Mouse (Mus musculus) MEL-GATA-1-ER (cell line): Measurements from ENCODE around the gene Umodl1.

Experiments used
- DNase-seq: peaks from one replicate; pipeline ENCODE4 v3.0.0-alpha.2; 2012; ENCODE audit warnings: low read depth; ENCODE audit errors: extremely low read depth

Gene Umodl1

DNA sequence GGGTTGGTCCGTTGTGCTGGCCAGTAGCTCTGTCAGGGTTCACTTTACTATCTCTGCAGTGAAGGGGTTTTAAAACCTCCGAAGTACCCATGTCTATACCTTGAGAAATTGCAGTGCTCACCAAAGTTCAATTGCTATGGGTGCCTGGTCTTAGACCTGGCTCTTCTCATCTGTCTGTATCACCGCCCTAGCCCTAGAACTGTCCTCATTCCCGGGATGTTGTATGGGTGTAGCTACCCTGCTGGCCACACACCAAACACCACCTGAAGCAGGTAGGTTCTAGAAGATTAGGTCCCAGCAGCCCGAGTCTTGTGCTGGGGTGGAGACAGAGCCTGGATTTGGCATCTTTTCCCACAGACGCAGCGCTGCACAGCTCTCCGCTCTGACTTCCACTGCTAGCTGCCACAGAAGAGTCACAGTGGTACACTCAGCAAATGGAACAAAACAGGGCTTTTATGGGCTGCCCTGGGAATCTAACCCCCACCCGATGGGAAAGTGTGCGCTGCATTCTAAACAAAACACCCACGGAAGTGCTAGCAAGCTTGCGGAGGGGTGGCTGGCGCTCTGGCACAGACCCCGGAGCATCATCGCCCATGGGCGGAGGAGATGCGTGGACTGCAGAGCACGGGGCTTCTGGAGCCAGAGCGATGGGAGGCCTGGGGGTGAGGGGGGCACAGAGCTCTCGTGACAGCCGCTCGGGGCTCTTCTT lies 81.9 kb downstream of the Umodl1 start:
- no peak for DNase-seq

GRCm38 (mm10) chr17:31037331-31037730 lies 82.9 kb downstream of the Umodl1 start:
- DNase-seq, result no peak

DNA sequence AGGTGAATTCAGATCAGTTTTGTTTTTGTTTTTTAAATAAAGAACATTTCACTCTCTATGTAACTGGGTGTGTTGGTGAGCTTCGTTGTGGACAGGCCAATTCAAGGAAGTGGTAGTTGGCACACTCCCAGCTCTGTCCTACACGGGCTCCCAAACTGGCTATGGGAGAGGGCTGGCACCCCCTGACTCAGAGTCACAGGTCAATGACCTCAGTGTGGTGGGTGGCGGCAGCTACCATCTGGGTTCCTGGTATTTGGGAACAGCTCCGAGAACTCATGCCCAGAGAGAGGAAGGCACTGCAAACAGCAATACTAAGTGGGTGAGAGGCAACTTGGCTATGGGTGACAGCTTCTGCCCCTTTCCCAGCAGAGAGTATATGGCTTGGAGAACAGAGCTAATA lies 83.9 kb downstream of the Umodl1 start:
- DNase-seq, result no peak

DNA sequence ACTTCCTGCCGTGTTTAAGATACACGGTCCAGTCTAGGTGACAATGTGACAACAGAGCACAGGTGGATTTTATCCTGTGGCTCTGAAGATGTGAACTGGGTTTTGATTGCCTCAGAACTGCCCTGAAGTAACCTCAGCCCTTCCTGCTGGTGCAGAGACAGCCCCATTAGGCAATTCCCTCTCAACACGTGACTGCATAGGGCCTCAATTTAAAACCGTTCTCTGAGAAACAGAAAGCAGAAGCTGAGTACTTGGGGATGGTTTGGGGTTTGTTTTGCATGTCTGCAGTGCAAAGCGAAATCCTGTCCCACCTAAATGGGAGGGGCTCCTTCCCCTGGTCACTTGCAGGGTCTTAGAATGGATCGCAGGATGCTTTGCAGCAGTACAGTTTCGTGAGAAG lies 85.2 kb downstream of the Umodl1 start:
- DNase-seq, result peak; percentile 82

- no peak for DNase-seq
Observed at GRCm38 (mm10) chr17:31040421-31040820, 86.0 kb downstream of the Umodl1 start.

DNA sequence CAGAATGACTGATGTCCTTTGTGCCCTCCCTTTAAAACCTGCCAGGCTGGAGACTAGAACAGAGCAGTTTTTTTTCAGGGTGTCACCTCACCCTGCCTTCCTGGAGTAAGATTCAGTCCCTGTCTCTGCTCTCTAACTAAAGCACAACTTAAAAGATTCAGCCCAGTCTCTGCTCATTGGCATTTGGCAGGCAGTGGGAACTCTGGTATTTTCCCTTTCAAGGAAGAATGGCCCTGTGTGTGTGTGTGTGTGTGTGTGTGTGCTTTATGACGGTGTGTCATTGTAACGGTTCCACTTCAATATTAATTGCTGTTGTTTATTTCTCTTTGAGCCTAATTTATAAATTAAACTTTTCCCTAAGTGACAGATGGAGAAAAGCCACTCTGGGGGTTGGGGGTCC lies 88.3 kb downstream of the Umodl1 start:
- DNase-seq, result no peak

- DNase-seq, result no peak
Observed at GRCm38 (mm10) chr17:31057151-31057890, 102.9 kb downstream of the Umodl1 start, which contains the start of gene Abcg1. Abcg1 (plus strand) TSS chr17:31057675.

- no peak for DNase-seq
Observed at GRCm38 (mm10) chr17:31057891-31058744, 103.7 kb downstream of the Umodl1 start.

- peak; percentile 87 for DNase-seq
Observed at GRCm38 (mm10) chr17:31058745-31059085, 104.3 kb downstream of the Umodl1 start.

DNA sequence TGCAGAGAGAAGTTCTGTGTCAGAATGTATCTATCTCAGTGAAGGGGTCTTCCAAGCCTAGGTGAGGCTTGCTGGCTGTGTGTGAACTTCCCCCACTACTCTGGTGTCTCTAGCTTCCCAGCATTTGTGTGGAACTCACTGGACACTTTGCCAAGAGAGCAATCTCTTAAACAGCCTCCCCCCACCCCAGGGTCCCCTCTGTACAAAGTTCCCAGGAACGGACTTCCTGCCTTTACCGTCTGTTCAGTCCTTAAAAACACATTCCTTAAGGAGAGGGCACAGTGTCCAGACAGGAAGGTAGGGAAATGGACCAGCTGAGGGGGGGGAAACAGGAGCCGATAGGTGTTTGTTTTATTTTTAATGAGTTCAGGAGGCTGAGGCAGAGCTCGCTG lies 105.8 kb downstream of the Umodl1 start:
- no peak for DNase-seq
